Mouse (Mus musculus) frontal cortex, adult (tissue): ENCODE results near the gene Tmem87a.

ENCODE experiments used
- ATAC-seq: cut with Nextera tagmentation; 2 replicates; pipeline ENCODE4 v1.9.2; 2017; ENCODE audit warnings: mild to moderate bottlenecking, moderate library complexity, mixed read lengths; ENCODE audit not compliant: low TSS enrichment

Gene Tmem87a

GRCm38 (mm10) chr2:120403986-120404822, at the start of gene Tmem87a:
Gene Tmem87a, minus strand, starts transcription at chr2:120404113.
- peak; percentile 99 for ATAC-seq

- no peak for ATAC-seq
These were observed 48.7 kb upstream of the Tmem87a start for GRCm38 (mm10) chr2:120452600-120452999.

DNA sequence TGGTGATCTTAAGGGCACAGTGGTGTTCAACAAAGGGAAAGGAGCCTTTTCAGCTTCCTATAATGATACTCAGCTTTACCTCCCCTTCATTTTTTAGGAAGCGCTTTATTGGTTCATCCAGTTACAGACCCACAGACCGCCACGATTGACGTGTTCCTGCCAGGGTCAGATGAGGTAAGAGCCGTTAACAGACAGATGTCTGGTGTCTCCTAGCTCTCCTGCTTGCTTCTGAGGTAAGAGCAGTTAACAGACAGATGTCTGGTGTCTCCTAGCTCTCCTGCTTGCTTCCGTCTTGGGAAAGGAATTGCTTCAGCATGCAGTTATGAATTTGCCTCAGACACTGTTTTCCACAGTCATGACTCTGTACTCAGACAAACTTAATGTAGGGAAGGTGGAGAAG, 46.8 kb upstream of the Tmem87a start:
- ATAC-seq = no peak

DNA sequence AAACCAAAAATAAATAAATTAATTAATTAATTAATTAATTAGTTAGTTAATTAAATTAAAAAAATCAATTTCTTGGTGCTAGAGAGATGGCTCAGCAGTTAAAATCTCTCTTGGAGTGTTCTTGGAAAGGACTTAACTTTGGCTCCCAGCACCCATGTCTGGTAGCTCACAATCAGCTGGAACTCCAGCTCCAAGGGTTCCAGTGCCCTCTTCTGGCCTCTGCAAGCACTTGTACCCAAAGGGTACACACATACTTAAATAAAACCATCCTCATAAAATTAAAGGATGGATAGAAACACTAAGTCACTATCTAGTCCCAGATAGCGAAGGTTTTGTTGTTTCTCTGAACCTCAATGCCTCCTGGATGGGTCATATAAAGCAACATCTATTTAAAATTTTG, 43.4 kb upstream of the Tmem87a start:
- ATAC-seq = no peak

- no peak for ATAC-seq
These were observed 42.5 kb upstream of the Tmem87a start for GRCm38 (mm10) chr2:120446373-120446772.

DNA sequence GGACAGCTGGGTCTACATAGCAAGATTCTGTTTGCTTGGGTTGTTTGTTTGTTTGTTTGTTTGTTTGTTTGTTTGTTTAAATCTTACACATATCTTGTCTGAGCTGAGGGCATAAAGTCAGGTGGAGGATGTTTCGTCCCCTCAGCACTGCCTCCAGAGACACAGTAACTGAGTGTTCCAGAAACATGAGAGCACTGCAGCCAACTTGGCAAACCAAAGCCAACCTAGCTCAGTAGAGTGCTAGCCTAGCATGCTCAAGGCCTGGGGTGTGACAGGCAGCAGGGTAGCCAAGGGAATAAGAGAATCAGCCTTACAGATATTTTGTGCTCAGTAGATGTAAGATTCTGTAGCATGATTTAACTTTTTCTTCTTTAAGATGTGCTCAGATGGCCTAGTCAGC, 40.6 kb upstream of the Tmem87a start:
- no peak for ATAC-seq

- no peak for ATAC-seq
These were observed 20.5 kb upstream of the Tmem87a start for GRCm38 (mm10) chr2:120424386-120424785.

- ATAC-seq = peak; percentile 90
These were observed 11.0 kb upstream of the Tmem87a start for GRCm38 (mm10) chr2:120414738-120415414.

- ATAC-seq = peak; percentile 69; the same call in 1 of the 2 replicates
These were observed 10.2 kb upstream of the Tmem87a start for GRCm38 (mm10) chr2:120414113-120414512.

DNA sequence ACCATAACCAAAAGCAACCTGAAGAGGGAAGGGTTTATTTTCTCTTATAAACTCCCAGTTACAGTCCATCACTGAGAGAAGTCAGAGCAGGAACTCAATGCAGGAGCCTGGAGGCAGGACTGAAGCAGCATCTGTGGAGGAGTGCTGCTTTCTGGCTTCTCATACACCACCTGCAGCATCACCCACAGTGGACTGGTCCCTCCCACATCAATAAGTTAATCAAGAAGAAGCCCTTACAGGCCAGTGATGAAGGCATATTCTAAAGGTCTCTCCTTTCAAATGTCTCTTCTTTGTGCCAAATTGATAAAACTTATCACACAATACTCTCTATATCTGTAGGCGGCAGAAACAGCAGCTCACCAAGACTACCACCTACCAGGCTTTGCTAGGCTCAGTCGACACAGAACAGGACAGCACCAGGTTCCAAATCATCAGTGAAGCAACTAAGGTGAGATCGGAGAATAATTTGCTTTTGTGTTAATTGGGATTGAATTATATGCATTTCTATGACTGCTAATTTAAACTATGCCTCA, 7.2 kb upstream of the Tmem87a start:
- ATAC-seq = no peak

DNA sequence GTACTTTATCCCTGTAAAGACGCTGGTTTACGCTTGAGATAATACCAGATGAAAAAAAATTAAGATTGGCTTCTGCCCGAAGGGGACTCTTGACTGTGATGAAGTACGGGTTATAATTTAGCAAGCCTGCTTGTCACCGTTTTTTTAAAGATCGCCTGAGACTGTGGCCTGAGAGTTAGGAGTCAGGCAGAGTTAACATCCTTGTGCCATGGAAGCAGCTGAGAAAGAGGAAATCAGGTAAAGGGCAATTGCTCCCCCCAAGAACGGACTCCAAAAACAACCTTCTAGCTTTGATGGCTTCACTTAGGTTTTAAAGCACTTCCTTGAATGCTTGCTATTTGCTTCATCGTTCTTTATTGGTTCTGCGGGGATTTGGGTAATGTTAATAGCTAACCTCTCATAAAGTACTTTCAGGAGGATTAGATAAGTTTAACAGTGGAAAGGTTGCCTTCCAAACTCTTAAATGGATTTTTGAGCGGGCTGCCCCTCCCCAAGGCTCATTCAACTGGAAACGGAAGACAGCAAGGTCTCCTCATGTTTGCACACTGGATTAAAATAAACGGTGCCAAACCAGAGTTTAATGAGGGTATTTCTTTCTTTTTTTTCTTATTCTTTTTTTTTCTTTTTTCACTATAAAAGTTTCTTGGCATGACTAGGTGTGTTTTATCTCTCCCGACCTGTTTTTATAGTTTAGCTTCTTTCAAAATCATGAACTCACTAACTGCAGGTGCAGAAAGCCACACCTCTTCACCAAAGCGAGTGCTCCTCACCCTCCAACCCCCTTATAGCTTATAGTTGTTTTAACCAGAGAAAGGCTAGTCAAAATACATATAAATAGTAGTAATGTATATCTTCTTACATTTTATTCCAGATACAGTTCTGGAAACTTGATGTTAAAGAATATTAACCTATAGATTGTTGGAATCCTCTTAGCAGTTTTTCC, 1.2 kb upstream of the Tmem87a start:
- no peak for ATAC-seq

DNA sequence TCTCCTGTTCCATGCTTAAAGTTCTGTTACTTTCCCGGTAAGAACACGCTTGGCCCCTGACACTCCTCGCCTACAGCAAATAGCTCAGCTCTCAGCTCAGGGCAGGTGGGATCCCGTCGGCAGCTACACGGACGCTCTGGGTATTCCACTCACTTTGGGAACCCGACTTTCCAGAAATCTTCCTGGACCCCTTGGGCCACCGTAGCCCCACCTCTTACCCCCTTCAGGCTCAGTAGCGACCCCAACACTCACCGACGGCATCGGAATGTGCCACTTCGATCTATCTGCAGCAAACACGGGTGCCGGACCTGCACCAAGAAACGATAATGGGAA, 294 bp downstream of the Tmem87a start, which contains the start of gene Ganc:
Gene Ganc, plus strand, starts transcription at position 244 of the 333 bp plus-strand sequence.
- ATAC-seq = peak; percentile 64

DNA sequence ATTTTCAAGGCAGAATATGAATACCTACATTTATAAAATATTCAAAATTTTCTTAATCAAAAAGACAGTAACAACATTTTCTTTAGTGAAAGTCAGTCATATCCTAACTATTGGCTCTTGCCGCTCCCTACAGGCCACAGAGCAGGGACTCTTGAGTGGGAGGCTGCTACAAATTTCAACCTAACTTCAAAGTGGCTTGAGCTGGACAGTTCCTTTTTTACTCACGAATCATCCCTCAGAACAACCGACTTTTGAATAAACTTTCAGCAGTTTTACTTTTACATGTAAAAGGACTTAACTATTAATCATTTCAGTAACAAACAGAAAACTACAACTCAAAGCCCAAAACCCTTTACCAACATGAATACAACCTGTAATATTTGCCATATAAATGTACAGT, 1.1 kb downstream of the Tmem87a start:
- ATAC-seq = no peak

- no peak for ATAC-seq
These were observed 6.0 kb downstream of the Tmem87a start for GRCm38 (mm10) chr2:120397951-120398350.

- ATAC-seq = no peak
These were observed 11.5 kb downstream of the Tmem87a start for GRCm38 (mm10) chr2:120392406-120392805.

DNA sequence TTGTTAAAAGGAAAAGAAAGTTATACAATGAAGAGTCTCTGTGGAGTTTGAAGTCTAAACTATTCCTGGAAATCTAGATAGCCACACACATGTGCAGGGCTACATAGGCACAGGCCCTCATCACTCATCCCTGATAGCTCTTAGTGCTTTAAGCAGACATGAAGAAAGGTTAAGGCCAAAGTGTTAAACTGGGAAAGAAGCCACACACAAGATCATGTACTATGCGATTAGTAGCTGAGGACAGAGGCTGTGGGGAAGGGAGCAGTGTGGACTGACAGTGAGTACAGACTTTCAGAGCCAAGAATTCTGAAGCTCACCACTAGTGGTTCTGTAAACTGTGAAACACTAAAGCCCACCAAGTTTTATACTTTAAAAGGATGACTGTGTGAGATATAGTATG, 13.0 kb downstream of the Tmem87a start:
- no peak for ATAC-seq

- no peak for ATAC-seq
These were observed 14.5 kb downstream of the Tmem87a start for GRCm38 (mm10) chr2:120389376-120389775.

- no peak for ATAC-seq
These were observed 16.6 kb downstream of the Tmem87a start for GRCm38 (mm10) chr2:120387291-120387690.

DNA sequence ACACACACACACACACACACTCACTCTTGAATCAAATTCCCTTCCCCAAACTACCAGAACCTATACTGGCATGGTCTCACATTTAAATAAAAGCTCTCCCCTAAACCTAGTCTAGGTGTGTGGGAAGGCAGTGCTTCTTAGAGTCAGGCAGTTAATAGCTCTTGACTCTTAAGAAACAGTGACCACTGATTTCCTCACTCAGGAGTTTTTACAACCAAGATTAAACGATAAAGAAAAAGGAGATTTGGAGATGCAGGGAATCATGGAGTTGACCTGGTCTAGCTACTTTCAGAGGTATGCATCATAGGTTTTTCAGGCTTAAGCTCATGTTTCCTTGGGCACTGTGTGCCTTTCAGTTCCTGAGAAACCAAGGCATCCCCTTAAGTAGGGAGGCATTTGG, 17.6 kb downstream of the Tmem87a start:
- ATAC-seq = no peak

DNA sequence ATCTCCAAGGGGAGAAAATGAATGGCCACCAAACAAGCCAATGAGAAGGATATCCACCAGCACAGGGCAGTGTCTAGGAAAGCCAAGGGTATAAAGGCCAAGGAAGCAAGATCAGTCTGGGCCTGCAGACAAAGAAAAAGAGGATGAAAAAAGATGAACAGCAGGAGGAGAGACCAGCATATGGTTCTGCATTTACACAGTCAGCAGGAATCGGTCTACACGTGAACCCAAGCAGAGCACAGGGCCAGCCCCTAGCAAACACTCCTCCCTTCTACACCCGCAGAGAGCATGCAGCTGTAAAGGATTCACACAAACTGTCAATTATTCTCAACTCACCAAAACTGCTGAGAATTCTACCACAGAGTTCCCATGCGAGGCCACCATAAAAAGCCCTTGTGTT, 30.1 kb downstream of the Tmem87a start:
- ATAC-seq = no peak

- ATAC-seq = no peak
These were observed 36.3 kb downstream of the Tmem87a start for GRCm38 (mm10) chr2:120367416-120368207.
